19 mouse cellular contexts compared by ENCODE assay signal in genomic region chr8:13475892-13476291, GRCm38 (mm10). TPM values are rescaled to one million over a fixed set of nuclear protein-coding genes. Genes with fewer than 3 reads are reported as not detected.
DNase-seq lines count a peak whose midpoint lies in the region; ATAC-seq and TF ChIP-seq lines count a peak whose summit lies in the region.
"Had no signal": no experiment of that assay in that cellular context is flagged by ENCODE, and none has a peak within 500 bp of the region (broad histone marks: within the 10 kb centered on the region; RNA-seq: fewer than 3 reads in every experiment).

No protein-coding gene starts in this region.

- TF ChIP-seq EP300 in lung, postnatal 0 days (IDR thresholded peaks at IDR 0.05): no peak

- 0 out of 2 replicates have a peak, but pooled peaks cover 17% of the 10 kb centered on the region for H3K36me3 ChIP-seq in kidney, postnatal 0 days (ENCODE audit: insufficient read depth, low read length)
- H3K36me3 ChIP-seq in lung, postnatal 0 days (ENCODE audit: insufficient read depth, low read length): peaks cover 14% of the 10 kb centered on the region; the same call in 1 of the 2 replicates
- H3K36me3 ChIP-seq: embryonic facial prominence, embryonic 12.5 days had no signal

- TF ChIP-seq CTCF in kidney, postnatal 0 days (IDR thresholded peaks at IDR 0.05; ENCODE audit: low read depth): peak; percentile 58
- TF ChIP-seq CTCF in lung, postnatal 0 days (IDR thresholded peaks at IDR 0.05): peak; percentile 47
- TF ChIP-seq CTCF in bone marrow macrophage, adult 2 months (IDR thresholded peaks at IDR 0.05; ENCODE audit: low read depth, low read length): peak; percentile 23; the same call in 1 of the 2 replicates

- TF ChIP-seq POLR2A in bone marrow macrophage, adult 2 months (IDR thresholded peaks at IDR 0.05; ENCODE audit: borderline replicate concordance, low read depth, low read length): no peak

- peak; percentile 8 for DNase-seq in adrenal gland, postnatal 14 days
- DNase-seq in adrenal gland, postnatal 4 days (ENCODE audit: low spot score in 2 of 2): no peak
- no peak for DNase-seq in kidney, postnatal 0 days (ENCODE audit: low spot score)
- no peak for DNase-seq in kidney, adult 11 months
- no peak for DNase-seq in lung, postnatal 0 days (ENCODE audit: low spot score)
- DNase-seq in lung, adult 18-20 months: no peak
- DNase-seq: cerebellum, adult 11-12 months; cerebellum, postnatal 36 days; heart, adult 11 months; kidney, adult 9 months; midbrain, embryonic 14.5 days had no signal

- no peaks in the 10 kb centered on the region for H3K4me1 ChIP-seq in kidney, postnatal 0 days (replicated peaks; ENCODE audit: insufficient read depth, low read length)
- peaks cover 3% of the 10 kb centered on the region; the same call in 1 of the 2 replicates for H3K4me1 ChIP-seq in lung, postnatal 0 days (ENCODE audit: insufficient read depth, low read depth, low read length)
- H3K4me1 ChIP-seq in bone marrow macrophage, adult 2 months (ENCODE audit: control insufficient read depth, insufficient read depth, low read length): no peaks in the 10 kb centered on the region
- H3K4me1 ChIP-seq: hindbrain, embryonic 13.5 days had no signal

- H3K27me3 ChIP-seq in kidney, postnatal 0 days (ENCODE audit: insufficient read depth, low read length): no peaks in the 10 kb centered on the region
- no peaks in the 10 kb centered on the region for H3K27me3 ChIP-seq in lung, postnatal 0 days (replicated peaks; ENCODE audit: insufficient read depth, low read length)
- H3K27me3 ChIP-seq: embryonic facial prominence, embryonic 12.5 days; heart, embryonic 15.5 days; hindbrain, embryonic 13.5 days; limb, embryonic 15.5 days; Patski had no signal

- H3K4me2 ChIP-seq in kidney, postnatal 0 days (ENCODE audit: low read length): no peak overlapping the region
- H3K4me2 ChIP-seq in lung, postnatal 0 days (replicated peaks; ENCODE audit: low read depth, low read length): no peak overlapping the region
- H3K4me2 ChIP-seq: embryonic facial prominence, embryonic 12.5 days; heart, embryonic 15.5 days; hindbrain, embryonic 13.5 days; limb, embryonic 15.5 days had no signal

- no peak overlapping the region for H3K9ac ChIP-seq in kidney, postnatal 0 days (ENCODE audit: low read depth, low read length)
- H3K9ac ChIP-seq in lung, postnatal 0 days (replicated peaks; ENCODE audit: low read depth): no peak overlapping the region
- H3K9ac ChIP-seq: embryonic facial prominence, embryonic 12.5 days; heart, embryonic 15.5 days; hindbrain, embryonic 13.5 days; limb, embryonic 15.5 days had no signal

- H3K27ac ChIP-seq in kidney, postnatal 0 days: no peak overlapping the region
- no peak overlapping the region for H3K27ac ChIP-seq in lung, postnatal 0 days (ENCODE audit: low read length)
- H3K27ac ChIP-seq in bone marrow macrophage, adult 2 months (ENCODE audit: insufficient read depth, low read depth, low read length): no peak overlapping the region
- H3K27ac ChIP-seq: embryonic facial prominence, embryonic 12.5 days; heart, embryonic 15.5 days; hindbrain, embryonic 13.5 days; limb, embryonic 15.5 days; macrophage had no signal

- WGBS in kidney, postnatal 0 days: 60% methylated on average over 9 of the region's 9 CpGs
- 52% methylated on average over 9 of the region's 9 CpGs for WGBS in lung, postnatal 0 days

- H3K4me3 ChIP-seq in kidney, postnatal 0 days (replicated peaks; ENCODE audit: low read depth, low read length): no peak overlapping the region
- H3K4me3 ChIP-seq in lung, postnatal 0 days (ENCODE audit: low read depth, low read length): no peak overlapping the region
- H3K4me3 ChIP-seq in bone marrow macrophage, adult 2 months (ENCODE audit: insufficient read depth, low read length): no peak overlapping the region
- H3K4me3 ChIP-seq: embryonic facial prominence, embryonic 12.5 days; heart, embryonic 15.5 days; hindbrain, embryonic 13.5 days; limb, embryonic 15.5 days had no signal

- ATAC-seq in kidney, postnatal 0 days (replicated peaks; ENCODE audit: low FRiP score, low read depth): no peak
- no peak for ATAC-seq in lung, postnatal 0 days
- no peak for ATAC-seq in megakaryocyte progenitor cell, adult 5-6 weeks (replicated peaks; ENCODE audit: poor library complexity)
- ATAC-seq: Patski had no signal

- H3K9me3 ChIP-seq in kidney, postnatal 0 days (replicated peaks; ENCODE audit: low read length): no peaks in the 10 kb centered on the region
- no peaks in the 10 kb centered on the region for H3K9me3 ChIP-seq in lung, postnatal 0 days (ENCODE audit: low read length)
- H3K9me3 ChIP-seq: embryonic facial prominence, embryonic 12.5 days; heart, embryonic 15.5 days; hindbrain, embryonic 13.5 days; limb, embryonic 15.5 days had no signal

RNA-seq across cellular contexts. Expression of gene Gas6, which starts 18.4 kb away (rescaled TPM):
- total RNA-seq in adrenal gland, postnatal 14 days (2021): 76.0 and 81.6 TPM in 2 replicates
- total RNA-seq in adrenal gland, postnatal 4 days (2021): 100 to 1,000 TPM; 158 to 160 TPM
- polyA plus RNA-seq in kidney, postnatal 0 days (2015; fragmentation: Nextera tagmentation; extraction: Ambion mirVana): 153 and 166 TPM in 2 replicates
- 177 and 201 TPM in 2 replicates for polyA plus RNA-seq in lung, postnatal 0 days (2015; fragmentation: Nextera tagmentation; extraction: Ambion mirVana)
- polyA plus RNA-seq in bone marrow macrophage, adult 2 months (2012; ENCODE audit: insufficient read depth, insufficient read length, missing spikeins): 299 and 319 TPM in 2 replicates
- not detected in 2 replicates for total RNA-seq in megakaryocyte progenitor cell, adult 5-6 weeks (2015)
- total RNA-seq in megakaryocyte progenitor cell, adult 5-6 weeks (2017): 0.12 and 0.84 TPM in 2 replicates

RNA-seq across cellular contexts. Expression of gene Tmem255b, which starts 40.9 kb away (rescaled TPM):
- 3.1 and 3.6 TPM in 2 replicates for total RNA-seq in adrenal gland, postnatal 14 days (2021)
- 1 to 10 TPM; 1.7 to 3.3 TPM for total RNA-seq in adrenal gland, postnatal 4 days (2021)
- polyA plus RNA-seq in kidney, postnatal 0 days (2015; fragmentation: Nextera tagmentation; extraction: Ambion mirVana): 1.1 and 1.5 TPM in 2 replicates
- 0.57 and 1.2 TPM in 2 replicates for polyA plus RNA-seq in lung, postnatal 0 days (2015; fragmentation: Nextera tagmentation; extraction: Ambion mirVana)
- not detected in 2 replicates for polyA plus RNA-seq in bone marrow macrophage, adult 2 months (2012; ENCODE audit: insufficient read depth, insufficient read length, missing spikeins)
- total RNA-seq in megakaryocyte progenitor cell, adult 5-6 weeks (2015): not detected in 2 replicates
- total RNA-seq in megakaryocyte progenitor cell, adult 5-6 weeks (2017): not detected in 2 replicates
- polyA plus RNA-seq: macrophage had no signal

Comparison
In these comparisons a context has a peak if more than half of its experiments do, and no peak if none do; other contexts are left out.
1. RNA of gene Gas6, which starts 18.4 kb away (total RNA-seq): 158 to 160 TPM in adrenal gland, postnatal 4 days and 76.0 to 81.6 TPM in adrenal gland, postnatal 14 days; 0.12 to 0.84 TPM in megakaryocyte progenitor cell, adult 5-6 weeks; every median in the first group is over 10 times any median in the second.
2. Peak in every context shown above with its lines, with median percentiles within 50 percentile points of each other: CTCF ChIP-seq.